Mouse (Mus musculus) CH12.LX (cell line): ENCODE results near the gene Mpped1. TPM values are rescaled to one million over a fixed set of nuclear protein-coding genes. Genes with fewer than 3 reads are reported as not detected.

Experiments
- DNase-seq: peaks from one replicate; pipeline ENCODE4 v3.0.0-alpha.2; 2013; ENCODE audit errors: extremely low read depth
- H3K27ac ChIP-seq: 2 replicates; pipeline ENCODE4 v1.5.1; 2012; ENCODE audit warnings: low read depth, mild to moderate bottlenecking, control low read depth, moderate library complexity; ENCODE audit not compliant: insufficient read depth
- H3K27me3 ChIP-seq: replicated peaks from 2 replicates; pipeline ENCODE3; 2012; ENCODE audit warnings: inconsistent platforms
- H3K36me3 ChIP-seq, 2 experiments: replicated peaks in 1 of 2; 2 replicates each; pipeline versions ENCODE3 to v1.6.1; 2012; ENCODE audit warnings: inconsistent platforms in 1 of 2, low read length in 1 of 2, mild to moderate bottlenecking in 1 of 2, mixed read lengths in 1 of 2, moderate library complexity in 1 of 2; ENCODE audit not compliant: control insufficient read depth in 1 of 2, insufficient read depth in 1 of 2
- H3K4me1 ChIP-seq, 2 experiments: 2 replicates each; pipeline ENCODE4 v1.6.1; 2012; ENCODE audit warnings: inconsistent platforms in 1 of 2, moderate library complexity in 1 of 2; ENCODE audit not compliant: insufficient read depth in 2 of 2, control insufficient read depth in 1 of 2
- H3K4me2 ChIP-seq: 2 replicates; pipeline ENCODE4 v1.6.1; 2012; ENCODE audit warnings: low read depth, mild to moderate bottlenecking, control low read depth; ENCODE audit not compliant: poor library complexity, insufficient read depth, severe bottlenecking
- H3K4me3 ChIP-seq, 3 experiments: fragments of 150-350 bp in 1 of 3; sonication (generic) in 1 of 3; replicated peaks in 1 of 3; 2 replicates each; pipeline versions ENCODE3 to v1.5.1; 2011 to 2012; ENCODE audit warnings: low read depth in 2 of 3, low read length in 2 of 3, mild to moderate bottlenecking in 2 of 3, moderate library complexity in 2 of 3, control low read depth in 1 of 3, improper control_type of control experiment in 1 of 3, inconsistent platforms in 1 of 3, mixed read lengths in 1 of 3; ENCODE audit not compliant: poor library complexity in 1 of 3
- H3K79me2 ChIP-seq: replicated peaks from 2 replicates; pipeline ENCODE4 v1.6.1; 2012; ENCODE audit warnings: mild to moderate bottlenecking, moderate library complexity; ENCODE audit not compliant: control insufficient read depth, poor library complexity, insufficient read depth, severe bottlenecking; ENCODE audit errors: extremely low read depth
- H3K9ac ChIP-seq: 2 replicates; pipeline ENCODE4 v1.6.1; 2012; ENCODE audit warnings: low read depth, mild to moderate bottlenecking, control low read depth, moderate library complexity; ENCODE audit not compliant: insufficient read depth
- H3K9me3 ChIP-seq: replicated peaks from 2 replicates; pipeline ENCODE3; 2012; ENCODE audit warnings: low read length, inconsistent platforms, mixed read lengths
- BHLHE40 ChIP-seq: IDR thresholded peaks from 2 replicates; pipeline ENCODE4 v1.6.1; 2011; ENCODE audit warnings: mild to moderate bottlenecking, low read depth, low read length, improper control_type of control experiment
- CHD1 ChIP-seq: IDR thresholded peaks from 2 replicates; pipeline ENCODE4 v1.6.1; 2012; ENCODE audit warnings: low read depth, low read length, improper control_type of control experiment, inconsistent platforms
- CHD2 ChIP-seq: IDR thresholded peaks from 2 replicates; pipeline ENCODE4 v1.6.1; 2011; ENCODE audit warnings: low read length, improper control_type of control experiment
- E2F4 ChIP-seq: IDR thresholded peaks from 2 replicates; pipeline ENCODE4 v1.6.1; 2011; ENCODE audit warnings: low read depth, low read length, improper control_type of control experiment; ENCODE audit not compliant: insufficient replicate concordance
- EP300 ChIP-seq: IDR thresholded peaks from 2 replicates; pipeline ENCODE4 v1.6.1; 2011; ENCODE audit warnings: low read length, improper control_type of control experiment
- ETS1 ChIP-seq: conservative IDR thresholded peaks from 2 replicates; pipeline ENCODE4 v1.6.1; 2012; ENCODE audit warnings: low read depth, mild to moderate bottlenecking, inconsistent platforms, low read length, improper control_type of control experiment, moderate library complexity
- HCFC1 ChIP-seq: IDR thresholded peaks from 2 replicates; pipeline ENCODE4 v1.6.1; 2012; ENCODE audit warnings: low read depth, mild to moderate bottlenecking, inconsistent platforms, low read length, improper control_type of control experiment
- IRF4 ChIP-seq: IDR thresholded peaks from 2 replicates; pipeline ENCODE4 v1.6.1; 2014; ENCODE audit warnings: low read depth, mild to moderate bottlenecking, inconsistent platforms, low read length, improper control_type of control experiment
- JUN ChIP-seq: IDR thresholded peaks from 2 replicates; pipeline ENCODE4 v1.6.1; 2011; ENCODE audit warnings: low read depth, mild to moderate bottlenecking, low read length, improper control_type of control experiment, moderate library complexity; ENCODE audit not compliant: insufficient read depth
- MAFK ChIP-seq: IDR thresholded peaks from 2 replicates; pipeline ENCODE4 v1.6.1; 2011; ENCODE audit warnings: low read length, improper control_type of control experiment; ENCODE audit not compliant: insufficient replicate concordance
- MAX ChIP-seq: IDR thresholded peaks from 2 replicates; pipeline ENCODE4 v1.6.1; 2011; ENCODE audit warnings: low read length, improper control_type of control experiment
- MAZ ChIP-seq: IDR thresholded peaks from 2 replicates; pipeline ENCODE4 v1.6.1; 2012; ENCODE audit warnings: low read depth, mild to moderate bottlenecking, inconsistent platforms, low read length, improper control_type of control experiment, moderate library complexity
- MEF2A ChIP-seq: IDR thresholded peaks from 2 replicates; pipeline ENCODE4 v1.6.1; 2014; ENCODE audit warnings: low read depth, mild to moderate bottlenecking, inconsistent platforms, low read length, improper control_type of control experiment, borderline replicate concordance
- MXI1 ChIP-seq: IDR thresholded peaks from 2 replicates; pipeline ENCODE4 v1.6.1; 2011; ENCODE audit warnings: mild to moderate bottlenecking, low read depth, low read length, improper control_type of control experiment
- MYC ChIP-seq: IDR thresholded peaks from 2 replicates; pipeline ENCODE4 v1.6.1; 2011; ENCODE audit warnings: low read depth, mild to moderate bottlenecking, improper control_type of control experiment, low read length
- PAX5 ChIP-seq: IDR thresholded peaks from 2 replicates; pipeline ENCODE4 v1.6.1; 2012; ENCODE audit warnings: low read length, inconsistent platforms, mixed read lengths
- POLR2A ChIP-seq: IDR thresholded peaks from 2 replicates; pipeline ENCODE4 v1.6.1; 2011; ENCODE audit warnings: low read depth, mild to moderate bottlenecking, improper control_type of control experiment, low read length
- POLR2AphosphoS2 ChIP-seq: IDR thresholded peaks from 2 replicates; pipeline ENCODE4 v1.6.1; 2011; ENCODE audit warnings: low read depth, low read length, improper control_type of control experiment
- RAD21 ChIP-seq: IDR thresholded peaks from 2 replicates; pipeline ENCODE4 v1.6.1; 2011; ENCODE audit warnings: low read depth, mild to moderate bottlenecking, low read length, improper control_type of control experiment, moderate library complexity
- SMC3 ChIP-seq: IDR thresholded peaks from 2 replicates; pipeline ENCODE4 v1.6.1; 2011; ENCODE audit warnings: low read depth, low read length, improper control_type of control experiment
- TCF12 ChIP-seq: IDR thresholded peaks from 2 replicates; pipeline ENCODE4 v1.6.1; 2014; ENCODE audit warnings: low read depth, mild to moderate bottlenecking, inconsistent platforms, low read length, improper control_type of control experiment
- UBTF ChIP-seq: IDR thresholded peaks from 2 replicates; pipeline ENCODE4 v1.6.1; 2012; ENCODE audit warnings: low read depth, mild to moderate bottlenecking, inconsistent platforms, low read length, improper control_type of control experiment, moderate library complexity
- USF2 ChIP-seq: conservative IDR thresholded peaks from 2 replicates; pipeline ENCODE4 v1.6.1; 2011; ENCODE audit warnings: low read depth, low read length, improper control_type of control experiment
- ZMIZ1 ChIP-seq: IDR thresholded peaks from 2 replicates; pipeline ENCODE4 v1.6.1; 2012; ENCODE audit warnings: low read depth, mild to moderate bottlenecking, inconsistent platforms, low read length, improper control_type of control experiment
- ZNF384 ChIP-seq: IDR thresholded peaks from 2 replicates; pipeline ENCODE4 v1.6.1; 2012; ENCODE audit warnings: low read depth, low read length, improper control_type of control experiment, inconsistent platforms
- dilution Hi-C: fragments of 300-500 bp; cut with MboI; formaldehyde crosslinking; loops from 2 replicates; pipeline ENCODE4 v1.14.3; 2020; ENCODE audit warnings: low sequenced_read_pairs; ENCODE audit not compliant: extremely low pct_unique_long_range_greater_than_20kb, extremely low pct_ligation_motif_present
- in situ Hi-C: fragments of 300-500 bp; cut with MboI; formaldehyde crosslinking; loops from 3 replicates; pipeline ENCODE4 v1.14.3; 2019; ENCODE audit warnings: low sequenced_read_pairs, low pct_ligation_motif_present, low pct_unique_long_range_greater_than_20kb, mixed read lengths
- polyA plus RNA-seq: library from polyadenylated mRNA; unstranded; fragments of >175 nt; gene quantifications from 2 replicates; pipeline ENCODE4 v1.2.1, GENCODE M21; 2012; ENCODE audit warnings: low read depth; ENCODE audit not compliant: insufficient read length
- total RNA-seq, 2 experiments: library from RNA; depleted of rRNA; stranded (reverse); fragments of 300-350 nt in 1 of 2; fragments of >200 nt in 1 of 2; gene quantifications; 2 replicates each; pipeline ENCODE4 v1.2.3; 2012 to 2014

Gene Mpped1
- total and polyA plus RNA-seq, 3 experiments, result 0.07 to 0.42 TPM; not detected in 1

- Histone ChIP-seq H3K9ac (no peak overlapping the region), H3K27me3 (peaks cover 69% of the 10 kb centered on the region), H3K4me3 (no peak overlapping the region), H3K79me2 (no peaks in the 10 kb centered on the region), H3K27ac (no peak overlapping the region), H3K4me1 (no peaks in the 10 kb centered on the region; a peak in 1 of 4 replicates), H3K9me3 (no peaks in the 10 kb centered on the region), H3K36me3 (no peaks in the 10 kb centered on the region), H3K4me2 (no peak overlapping the region)
- dilution Hi-C loops (no loop called here), in situ Hi-C loops (no loop called here)
- no peak for DNase-seq
- no peak for TF ChIP-seq CHD2
- TF ChIP-seq ZNF384, result no peak
- no peak for TF ChIP-seq ETS1
- no peak for TF ChIP-seq MAZ
- TF ChIP-seq BHLHE40, result no peak
- TF ChIP-seq CHD1, result no peak
- no peak for TF ChIP-seq POLR2AphosphoS2
- TF ChIP-seq MAX, result no peak
- no peak for TF ChIP-seq E2F4
- no peak for TF ChIP-seq MAFK
- TF ChIP-seq PAX5, result no peak
- no peak for TF ChIP-seq POLR2A
- no peak for TF ChIP-seq RAD21
- no peak for TF ChIP-seq HCFC1
- no peak for TF ChIP-seq MXI1
- TF ChIP-seq UBTF, result no peak
- TF ChIP-seq SMC3, result no peak
- no peak for TF ChIP-seq JUN
- no peak for TF ChIP-seq TCF12
Measured at GRCm38 (mm10) chr15:83879845-83880244, 100.6 kb downstream of the Mpped1 start.

DNA sequence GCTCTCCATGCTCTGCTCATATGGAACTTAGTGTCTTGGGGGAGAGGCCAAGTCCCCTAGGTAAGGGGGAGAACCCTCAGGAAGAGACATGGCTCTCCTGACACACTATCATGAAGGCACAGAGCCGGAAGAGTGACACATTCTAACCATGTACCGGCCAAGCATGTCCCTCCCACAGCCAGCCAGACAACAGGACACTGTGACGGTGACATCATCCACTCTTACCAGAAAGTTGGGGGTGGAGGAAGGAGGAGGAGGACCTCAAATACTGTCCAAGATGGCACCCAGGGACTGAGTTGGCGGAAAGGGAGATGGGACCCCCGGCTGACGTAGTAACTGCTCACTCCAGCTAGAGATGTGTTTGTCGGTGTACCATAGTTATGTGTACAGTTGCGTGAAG lies 104.6 kb downstream of the Mpped1 start:
- in situ Hi-C loops, result no loop called here
- Histone ChIP-seq H3K9ac (no peak overlapping the region), H3K27ac (no peak overlapping the region), H3K4me1 (no peaks in the 10 kb centered on the region; a peak in 1 of 4 replicates), H3K79me2 (no peaks in the 10 kb centered on the region), H3K27me3 (peaks cover 73% of the 10 kb centered on the region), H3K4me3 (no peak overlapping the region), H3K4me2 (no peak overlapping the region), H3K36me3 (no peaks in the 10 kb centered on the region), H3K9me3 (no peaks in the 10 kb centered on the region)
- TF ChIP-seq JUN (no peak), E2F4 (no peak), EP300 (no peak), USF2 (no peak), CHD1 (no peak), MEF2A (no peak), MAFK (no peak), MAZ (no peak), MYC (no peak), IRF4 (no peak), CHD2 (no peak), ZMIZ1 (no peak)
- dilution Hi-C loops, result no loop called here
- no peak for DNase-seq
